Mouse (Mus musculus): ENCODE measurements at regions not wholly inside any gene's neighbourhood (a gene's known extent, or its start where the extent isn't known, plus 50 kb on each side); places are given as distances from the start of the nearest gene placed in this dataset.

GRCm38 (mm10) chr4:55475409-55475808, 56.9 kb downstream of the Klf4 start:
- Histone ChIP-seq H3K4me2 (ENCODE audit: low read depth, low read length) (no peak overlapping the region), H3K9me3 (ENCODE audit: control insufficient read depth, low read length) (no peaks in the 10 kb centered on the region), H3K4me3 (ENCODE audit: low read length) (no peak overlapping the region), H3K4me1 (ENCODE audit: control insufficient read depth, insufficient read depth, low read length) (peaks cover 7% of the 10 kb centered on the region), H3K27ac (ENCODE audit: low read length) (no peak overlapping the region), H3K36me3 (ENCODE audit: control insufficient read depth, insufficient read depth, low read length) (no peaks in the 10 kb centered on the region), H3K27me3 (replicated peaks; ENCODE audit: control insufficient read depth, insufficient read depth, low read length) (no peaks in the 10 kb centered on the region), H3K9ac (ENCODE audit: low read depth, low read length) (no peak overlapping the region)
- WGBS = 85% methylated on average over 3 of the region's 3 CpGs
- no peak for ATAC-seq

- H3K27me3 ChIP-seq (replicated peaks; ENCODE audit: control insufficient read depth, insufficient read depth, low read length) = no peaks in the 10 kb centered on the region
- H3K4me3 ChIP-seq (ENCODE audit: low read length) = no peak overlapping the region
- ATAC-seq = no peak
- no peak overlapping the region for H3K27ac ChIP-seq (ENCODE audit: low read length)
- no peak overlapping the region for H3K9ac ChIP-seq (ENCODE audit: low read depth, low read length)
- no peaks in the 10 kb centered on the region for H3K9me3 ChIP-seq (ENCODE audit: control insufficient read depth, low read length)
- WGBS = 71% methylated on average over 16 of the region's 16 CpGs
- peaks cover 7% of the 10 kb centered on the region for H3K4me1 ChIP-seq (ENCODE audit: control insufficient read depth, insufficient read depth, low read length)
- no peak overlapping the region for H3K4me2 ChIP-seq (ENCODE audit: low read depth, low read length)
- no peaks in the 10 kb centered on the region for H3K36me3 ChIP-seq (ENCODE audit: control insufficient read depth, insufficient read depth, low read length)
Measured at GRCm38 (mm10) chr4:55474044-55474788, 58.0 kb downstream of the Klf4 start.

- no peak overlapping the region for H3K27ac ChIP-seq (ENCODE audit: low read length)
- no peak overlapping the region for H3K4me3 ChIP-seq (ENCODE audit: low read length)
- 73% methylated on average over 2 of the region's 2 CpGs for WGBS
- no peaks in the 10 kb centered on the region for H3K27me3 ChIP-seq (replicated peaks; ENCODE audit: control insufficient read depth, insufficient read depth, low read length)
- H3K9ac ChIP-seq (ENCODE audit: low read depth, low read length) = no peak overlapping the region
- H3K36me3 ChIP-seq (ENCODE audit: control insufficient read depth, insufficient read depth, low read length) = no peaks in the 10 kb centered on the region
- peaks cover 7% of the 10 kb centered on the region for H3K4me1 ChIP-seq (ENCODE audit: control insufficient read depth, insufficient read depth, low read length)
- no peaks in the 10 kb centered on the region for H3K9me3 ChIP-seq (ENCODE audit: control insufficient read depth, low read length)
- no peak overlapping the region for H3K4me2 ChIP-seq (ENCODE audit: low read depth, low read length)
- no peak for ATAC-seq
Measured at GRCm38 (mm10) chr4:55472649-55473048, 59.6 kb downstream of the Klf4 start.

GRCm38 (mm10) chr4:55470779-55471663, 61.2 kb downstream of the Klf4 start:
- no peak overlapping the region for H3K4me2 ChIP-seq (ENCODE audit: low read depth, low read length)
- H3K36me3 ChIP-seq (ENCODE audit: control insufficient read depth, insufficient read depth, low read length) = no peaks in the 10 kb centered on the region
- 50% methylated on average over 13 of the region's 13 CpGs for WGBS
- peaks cover 7% of the 10 kb centered on the region for H3K4me1 ChIP-seq (ENCODE audit: control insufficient read depth, insufficient read depth, low read length)
- no peak overlapping the region for H3K4me3 ChIP-seq (ENCODE audit: low read length)
- peak; percentile 82 for ATAC-seq
- H3K27ac ChIP-seq (ENCODE audit: low read length) = no peak overlapping the region
- no peak overlapping the region for H3K9ac ChIP-seq (ENCODE audit: low read depth, low read length)
- no peaks in the 10 kb centered on the region for H3K27me3 ChIP-seq (replicated peaks; ENCODE audit: control insufficient read depth, insufficient read depth, low read length)
- H3K9me3 ChIP-seq (ENCODE audit: control insufficient read depth, low read length) = no peaks in the 10 kb centered on the region

GRCm38 (mm10) chr4:55464192-55464591, 68.1 kb downstream of the Klf4 start:
- Histone ChIP-seq H3K9me3 (ENCODE audit: control insufficient read depth, low read length) (no peaks in the 10 kb centered on the region), H3K27ac (ENCODE audit: low read length) (no peak overlapping the region), H3K4me2 (ENCODE audit: low read depth, low read length) (no peak overlapping the region), H3K36me3 (ENCODE audit: control insufficient read depth, insufficient read depth, low read length) (no peaks in the 10 kb centered on the region), H3K9ac (ENCODE audit: low read depth, low read length) (no peak overlapping the region), H3K4me1 (ENCODE audit: control insufficient read depth, insufficient read depth, low read length) (no peaks in the 10 kb centered on the region), H3K27me3 (replicated peaks; ENCODE audit: control insufficient read depth, insufficient read depth, low read length) (no peaks in the 10 kb centered on the region), H3K4me3 (ENCODE audit: low read length) (no peak overlapping the region)
- peak; percentile 81 for ATAC-seq
- 24% methylated on average over 8 of the region's 8 CpGs for WGBS

GRCm38 (mm10) chr4:55461927-55462326, 70.3 kb downstream of the Klf4 start:
- Histone ChIP-seq H3K4me3 (ENCODE audit: low read length) (no peak overlapping the region), H3K4me1 (ENCODE audit: control insufficient read depth, insufficient read depth, low read length) (no peaks in the 10 kb centered on the region), H3K4me2 (ENCODE audit: low read depth, low read length) (no peak overlapping the region), H3K27ac (ENCODE audit: low read length) (no peak overlapping the region), H3K27me3 (replicated peaks; ENCODE audit: control insufficient read depth, insufficient read depth, low read length) (no peaks in the 10 kb centered on the region), H3K36me3 (ENCODE audit: control insufficient read depth, insufficient read depth, low read length) (no peaks in the 10 kb centered on the region), H3K9me3 (ENCODE audit: control insufficient read depth, low read length) (no peaks in the 10 kb centered on the region), H3K9ac (ENCODE audit: low read depth, low read length) (no peak overlapping the region)
- no peak for ATAC-seq
- WGBS = 66% methylated on average over 5 of the region's 5 CpGs

GRCm38 (mm10) chr4:55453902-55454301, 78.4 kb downstream of the Klf4 start:
- 55% methylated on average over 5 of the region's 5 CpGs for WGBS
- Histone ChIP-seq H3K9me3 (ENCODE audit: control insufficient read depth, low read length) (no peaks in the 10 kb centered on the region), H3K27me3 (replicated peaks; ENCODE audit: control insufficient read depth, insufficient read depth, low read length) (no peaks in the 10 kb centered on the region), H3K9ac (ENCODE audit: low read depth, low read length) (no peak overlapping the region), H3K4me1 (ENCODE audit: control insufficient read depth, insufficient read depth, low read length) (no peaks in the 10 kb centered on the region), H3K27ac (ENCODE audit: low read length) (no peak overlapping the region), H3K4me2 (ENCODE audit: low read depth, low read length) (no peak overlapping the region), H3K36me3 (ENCODE audit: control insufficient read depth, insufficient read depth, low read length) (no peaks in the 10 kb centered on the region), H3K4me3 (ENCODE audit: low read length) (no peak overlapping the region)
- ATAC-seq = no peak

GRCm38 (mm10) chr4:55452546-55452945, 79.7 kb downstream of the Klf4 start:
- no peak overlapping the region for H3K4me2 ChIP-seq (ENCODE audit: low read depth, low read length)
- H3K36me3 ChIP-seq (ENCODE audit: control insufficient read depth, insufficient read depth, low read length) = no peaks in the 10 kb centered on the region
- WGBS = 80% methylated on average over 6 of the region's 6 CpGs
- H3K27ac ChIP-seq (ENCODE audit: low read length) = no peak overlapping the region
- no peak for ATAC-seq
- H3K27me3 ChIP-seq (replicated peaks; ENCODE audit: control insufficient read depth, insufficient read depth, low read length) = no peaks in the 10 kb centered on the region
- H3K4me3 ChIP-seq (ENCODE audit: low read length) = no peak overlapping the region
- H3K9me3 ChIP-seq (ENCODE audit: control insufficient read depth, low read length) = no peaks in the 10 kb centered on the region
- H3K4me1 ChIP-seq (ENCODE audit: control insufficient read depth, insufficient read depth, low read length) = no peaks in the 10 kb centered on the region
- H3K9ac ChIP-seq (ENCODE audit: low read depth, low read length) = no peak overlapping the region

GRCm38 (mm10) chr4:55451711-55452110, 80.6 kb downstream of the Klf4 start:
- H3K4me2 ChIP-seq (ENCODE audit: low read depth, low read length) = no peak overlapping the region
- H3K4me3 ChIP-seq (ENCODE audit: low read length) = no peak overlapping the region
- H3K27me3 ChIP-seq (replicated peaks; ENCODE audit: control insufficient read depth, insufficient read depth, low read length) = no peaks in the 10 kb centered on the region
- no peaks in the 10 kb centered on the region for H3K36me3 ChIP-seq (ENCODE audit: control insufficient read depth, insufficient read depth, low read length)
- H3K27ac ChIP-seq (ENCODE audit: low read length) = no peak overlapping the region
- H3K9ac ChIP-seq (ENCODE audit: low read depth, low read length) = no peak overlapping the region
- H3K4me1 ChIP-seq (ENCODE audit: control insufficient read depth, insufficient read depth, low read length) = no peaks in the 10 kb centered on the region
- 98% methylated on average over 2 of the region's 2 CpGs for WGBS
- H3K9me3 ChIP-seq (ENCODE audit: control insufficient read depth, low read length) = no peaks in the 10 kb centered on the region
- ATAC-seq = no peak

Data from intestine, embryonic 16.5 days (tissue).